15 mouse cellular contexts compared by ENCODE assay signal in genomic region chr7:144324861-144325260, GRCm38 (mm10).
"Had no signal": no experiment of that assay in that cellular context is flagged by ENCODE, and none has a peak within 500 bp of the region (broad histone marks: within the 10 kb centered on the region; RNA-seq: fewer than 3 reads in every experiment).

No protein-coding gene starts in this region.

- H3K4me1 ChIP-seq: liver, embryonic 15.5 days; lung, embryonic 15.5 days; megakaryocyte, embryonic 14.5 days; neural tube, embryonic 12.5 days had no signal

- H3K4me3 ChIP-seq: liver, embryonic 15.5 days; lung, embryonic 15.5 days; megakaryocyte, embryonic 14.5 days; neural tube, embryonic 12.5 days had no signal

- H3K27ac ChIP-seq: liver, embryonic 15.5 days; lung, embryonic 15.5 days; macrophage; neural tube, embryonic 12.5 days had no signal

- DNase-seq: liver, postnatal 0 days; lung, adult 2 months; lung, postnatal 14 days; lung, postnatal 36 days; midbrain, embryonic 14.5 days; retina, postnatal 1 day; spleen, adult 18-20 months; thymus, adult 18-20 months; thymus, postnatal 25 days; thymus, postnatal 4 days had no signal
